Mouse (Mus musculus) ES-E14 (cell line): ENCODE data around the gene Polr2c.
A peak's percentile ranks its signal among the peaks of the same experiment; 100 is the strongest.
"Not testable (repeated sequence)": the region's sequence is repeated elsewhere in the genome, so short reads cannot be mapped to it uniquely, and the experiment has no call there.

Experiments used
- MAFK ChIP-seq: IDR thresholded peaks from 2 replicates; pipeline ENCODE4 v1.6.1; 2014; ENCODE audit warnings: mild to moderate bottlenecking, low read depth, low read length, inconsistent platforms; ENCODE audit not compliant: insufficient read depth
- ZC3H11A ChIP-seq: IDR thresholded peaks from 2 replicates; pipeline ENCODE4 v1.6.1; 2012; ENCODE audit warnings: low read depth, mild to moderate bottlenecking, inconsistent platforms, low read length, borderline replicate concordance

DNA sequence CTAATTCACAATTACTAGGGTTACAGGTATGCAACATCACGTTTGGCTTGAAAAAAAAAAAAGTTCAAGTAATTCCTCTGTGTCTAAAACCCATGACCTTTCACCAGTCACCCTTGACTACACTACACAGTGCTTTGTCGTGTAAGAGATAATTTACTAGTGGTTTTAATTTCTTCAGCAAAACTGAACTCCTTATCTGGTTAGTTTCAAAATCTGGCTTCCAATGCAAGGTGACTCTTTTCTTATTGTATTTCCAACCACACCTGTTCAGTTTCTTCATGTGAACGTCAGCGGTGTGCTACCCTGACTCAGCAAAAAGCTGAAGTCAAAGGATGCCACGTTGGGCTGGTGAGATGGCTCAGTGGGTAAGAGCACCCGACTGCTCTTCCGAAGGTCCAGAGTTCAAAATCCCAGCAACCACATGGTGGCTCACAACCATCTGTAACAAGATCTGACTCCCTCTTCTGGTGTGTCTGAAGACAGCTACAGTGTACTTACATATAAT is 23.3 kb upstream of the Polr2c start:
- peak; percentile 79 for TF ChIP-seq MAFK
- not testable (repeated sequence) for TF ChIP-seq ZC3H11A
